Mouse (Mus musculus) intestine, embryonic 14.5 days (tissue): Measurements from ENCODE around the gene Pnmt. TPM values are rescaled to one million over a fixed set of nuclear protein-coding genes. Genes with fewer than 3 reads are reported as not detected.

Source experiments
- ATAC-seq: fragments of 200-750 bp; cut with Nextera tagmentation; replicated peaks from 2 replicates; pipeline ENCODE4 v1.8.0; 2017; ENCODE audit warnings: low read depth, moderate number of reproducible peaks, moderate TSS enrichment, moderate library complexity; ENCODE audit not compliant: low FRiP score, low TSS enrichment
- DNase-seq: peaks from one replicate; pipeline ENCODE4 v3.0.0-alpha.2; 2018; ENCODE audit warnings: low spot score
- H3K27ac ChIP-seq: fragments of 300-500 bp; sonication (generic); 2 replicates; pipeline ENCODE4 v1.5.1; 2014; ENCODE audit warnings: low read depth, mild to moderate bottlenecking, control low read depth
- H3K27me3 ChIP-seq: fragments of 300-500 bp; sonication (generic); replicated peaks from 2 replicates; pipeline ENCODE4 v1.6.1; 2014; ENCODE audit warnings: low read length, control low read depth; ENCODE audit not compliant: control insufficient read depth, insufficient read depth
- H3K36me3 ChIP-seq: fragments of 300-500 bp; sonication (generic); 2 replicates; pipeline ENCODE4 v1.6.1; 2014; ENCODE audit warnings: low read length, control low read depth; ENCODE audit not compliant: control insufficient read depth, insufficient read depth
- H3K4me1 ChIP-seq: fragments of 300-500 bp; sonication (generic); replicated peaks from 2 replicates; pipeline ENCODE4 v1.6.1; 2014; ENCODE audit warnings: low read length, control low read depth, mixed read lengths; ENCODE audit not compliant: control insufficient read depth, insufficient read depth
- H3K4me2 ChIP-seq: fragments of 300-500 bp; sonication (generic); 2 replicates; pipeline ENCODE4 v1.6.1; 2014; ENCODE audit warnings: low read length
- H3K4me3 ChIP-seq: fragments of 300-500 bp; sonication (generic); 2 replicates; pipeline ENCODE4 v1.5.1; 2014; ENCODE audit warnings: low read depth, low read length, control low read depth, mixed read lengths
- H3K9ac ChIP-seq: fragments of 300-500 bp; sonication (generic); 2 replicates; pipeline ENCODE4 v1.6.1; 2014; ENCODE audit warnings: mild to moderate bottlenecking, low read length
- H3K9me3 ChIP-seq: fragments of 300-500 bp; sonication (generic); 2 replicates; pipeline ENCODE4 v1.6.1; 2016; ENCODE audit warnings: low read length, control low read depth; ENCODE audit not compliant: control insufficient read depth
- WGBS: fragments of 180-500 bp; shearing (Covaris S2); extraction: QIAGEN DNeasy Blood & Tissue Kit; methylation state at CpG from one replicate; pipeline ENCODE4 v1.1.7; 2014; 5-methylcytosine and 5-hydroxymethylcytosine counted together
- polyA plus RNA-seq: library from polyadenylated mRNA; unstranded; fragments of >200 nt; fragmentation: Nextera tagmentation; extraction: Ambion mirVana; gene quantifications from 2 replicates; pipeline ENCODE4 v1.2.1, GENCODE M21; 2014

Pnmt gene
- polyA plus RNA-seq, 1 experiment from 2014 or later, result not detected

DNA sequence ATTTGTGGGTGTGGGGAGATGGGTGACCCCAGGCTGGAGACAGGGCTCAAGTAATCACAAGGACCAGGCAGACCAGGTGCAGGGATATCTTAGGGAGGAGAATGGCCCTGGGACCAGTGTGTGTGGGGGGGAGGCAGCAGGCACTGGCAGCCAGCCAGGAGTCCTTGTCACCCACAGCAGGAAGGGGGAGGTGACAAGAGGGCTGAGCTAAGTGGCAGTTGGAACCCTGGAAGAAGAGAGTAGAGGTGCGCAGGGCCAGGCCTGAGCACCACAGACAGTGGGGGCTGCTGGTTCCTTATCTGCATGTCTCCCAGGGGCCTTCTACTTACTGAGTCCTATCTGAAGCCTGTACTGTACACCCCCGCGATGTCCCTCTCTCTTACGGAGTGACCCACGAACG is 7.1 kb downstream of the Pnmt start:
- Histone ChIP-seq H3K9me3 (no peaks in the 10 kb centered on the region), H3K4me3 (no peak overlapping the region), H3K4me2 (no peak overlapping the region), H3K36me3 (peaks cover 5% of the 10 kb centered on the region; the same call in 1 of the 2 replicates), H3K27ac (no peak overlapping the region), H3K4me1 (peaks cover 17% of the 10 kb centered on the region; the same call in 1 of the 2 replicates), H3K27me3 (peaks cover 8% of the 10 kb centered on the region), H3K9ac (no peak overlapping the region)
- no peak for DNase-seq
- WGBS, result 64% methylated on average over 6 of the region's 6 CpGs
- 0 out of 2 replicates have a peak, but pooled peaks have one; percentile 5 for ATAC-seq

DNA sequence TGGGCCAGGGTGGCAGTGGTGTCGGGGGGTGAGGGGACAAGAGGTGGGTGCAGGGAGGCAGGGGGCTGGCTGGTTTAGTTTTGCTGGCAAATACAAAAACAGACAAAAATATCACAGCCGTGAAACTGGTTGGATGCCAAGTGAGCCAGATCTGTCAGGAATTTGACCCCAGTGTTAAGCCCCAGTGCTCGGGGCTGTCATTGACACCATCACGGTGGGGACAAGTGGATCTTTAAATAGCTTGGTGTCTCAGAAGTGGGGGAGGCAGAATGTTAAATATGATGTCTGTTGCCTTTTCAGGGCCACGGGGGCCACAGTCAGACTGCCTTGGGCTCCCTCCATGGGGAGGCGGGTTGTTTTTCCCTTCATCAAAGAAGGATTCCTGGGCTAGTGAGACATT is 8.1 kb downstream of the Pnmt start:
- 43% methylated on average over 6 of the region's 6 CpGs for WGBS
- Histone ChIP-seq H3K4me2 (no peak overlapping the region), H3K4me1 (peaks cover 17% of the 10 kb centered on the region; the same call in 1 of the 2 replicates), H3K9me3 (no peaks in the 10 kb centered on the region), H3K36me3 (peaks cover 5% of the 10 kb centered on the region; the same call in 1 of the 2 replicates), H3K9ac (no peak overlapping the region), H3K27me3 (0 out of 2 replicates have a peak, but pooled peaks cover 5% of the 10 kb centered on the region), H3K27ac (no peak overlapping the region), H3K4me3 (no peak overlapping the region)
- ATAC-seq (no peak), DNase-seq (no peak)

- no peak overlapping the region for H3K4me3 ChIP-seq
- peak; percentile 65 for DNase-seq
- no peak overlapping the region for H3K4me2 ChIP-seq
- WGBS, result 34% methylated on average over 4 of the region's 4 CpGs
- peak; percentile 48 for ATAC-seq
- H3K9ac ChIP-seq, result no peak overlapping the region
- no peaks in the 10 kb centered on the region for H3K9me3 ChIP-seq
- H3K27ac ChIP-seq, result peak overlapping the region; percentile 47; the same call in 1 of the 2 replicates
- peaks cover 24% of the 10 kb centered on the region for H3K4me1 ChIP-seq
- H3K36me3 ChIP-seq, result peaks cover 5% of the 10 kb centered on the region; the same call in 1 of the 2 replicates
- H3K27me3 ChIP-seq, result 0 out of 2 replicates have a peak, but pooled peaks cover 5% of the 10 kb centered on the region
These were observed 8.8 kb downstream of the Pnmt start for GRCm38 (mm10) chr11:98395041-98395440.

GRCm38 (mm10) chr11:98397946-98398345 is 11.7 kb downstream of the Pnmt start:
- H3K9me3 ChIP-seq, result no peaks in the 10 kb centered on the region
- DNase-seq (no peak), ATAC-seq (no peak)
- peaks cover 21% of the 10 kb centered on the region for H3K4me1 ChIP-seq
- no peak overlapping the region for H3K27ac ChIP-seq
- no peak overlapping the region for H3K9ac ChIP-seq
- H3K4me3 ChIP-seq, result no peak overlapping the region
- WGBS, result 89% methylated on average over 7 of the region's 7 CpGs
- no peaks in the 10 kb centered on the region for H3K27me3 ChIP-seq
- H3K36me3 ChIP-seq, result peaks cover 5% of the 10 kb centered on the region; the same call in 1 of the 2 replicates
- no peak overlapping the region for H3K4me2 ChIP-seq

DNA sequence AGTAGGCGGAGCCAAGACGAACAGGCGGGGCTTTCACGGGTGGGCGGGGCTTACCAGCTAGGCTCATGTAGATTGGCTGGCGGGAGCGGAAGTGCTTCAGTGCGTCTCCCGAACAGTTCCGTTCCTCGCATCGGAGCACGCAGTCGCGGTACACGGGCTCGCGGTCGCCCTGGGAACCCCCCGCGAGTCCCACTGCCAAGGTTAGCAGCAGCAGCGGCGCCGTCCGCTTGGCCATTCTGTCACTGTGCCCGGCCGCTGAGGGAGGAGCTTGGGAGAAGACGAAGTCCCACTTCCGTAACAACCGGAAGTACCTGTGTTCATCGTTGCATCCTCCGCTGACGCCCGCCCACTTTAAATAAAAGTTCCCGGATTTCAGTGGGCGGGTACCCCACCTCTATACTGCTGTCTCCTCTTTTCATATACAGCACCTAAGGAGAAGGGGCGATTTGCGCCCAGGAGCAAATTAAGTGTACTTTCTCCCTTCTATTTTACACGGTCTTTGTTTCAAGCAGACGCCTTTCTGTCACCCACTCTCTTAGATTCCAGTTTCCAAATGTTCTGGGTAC is 14.0 kb downstream of the Pnmt start, which contains the start of gene Pgap3:
Pgap3 (minus strand) TSS at position 330 of the 566 bp plus-strand sequence.
- H3K4me2 ChIP-seq, result peak within 1 kb of the TSS; percentile 84
- peak within 1 kb of the TSS; percentile 77 for H3K9ac ChIP-seq
- peak within 1 kb of the TSS; percentile 96 for H3K27ac ChIP-seq
- H3K27me3 ChIP-seq, result no peaks in the 10 kb centered on the region
- peak within 1 kb of the TSS; percentile 82 for H3K4me3 ChIP-seq
- WGBS, result 0% methylated on average over 40 of the region's 40 CpGs
- ATAC-seq (peak; percentile 87), DNase-seq (peak; percentile 96)
- peaks cover 5% of the 10 kb centered on the region; the same call in 1 of the 2 replicates for H3K36me3 ChIP-seq
- peaks cover 12% of the 10 kb centered on the region for H3K4me1 ChIP-seq
- no peaks in the 10 kb centered on the region for H3K9me3 ChIP-seq

GRCm38 (mm10) chr11:98400816-98401215 is 14.6 kb downstream of the Pnmt start:
- Histone ChIP-seq H3K4me3 (peak overlapping the region; percentile 82), H3K9me3 (no peaks in the 10 kb centered on the region), H3K4me1 (peaks cover 12% of the 10 kb centered on the region), H3K9ac (peak overlapping the region; percentile 77), H3K36me3 (peaks cover 5% of the 10 kb centered on the region; the same call in 1 of the 2 replicates), H3K27ac (peak overlapping the region; percentile 96), H3K4me2 (peak overlapping the region; percentile 84), H3K27me3 (no peaks in the 10 kb centered on the region)
- DNase-seq (peak; percentile 64), ATAC-seq (peak; percentile 65)
- WGBS, result 51% methylated on average over 3 of the region's 3 CpGs

- Histone ChIP-seq H3K4me1 (peaks cover 14% of the 10 kb centered on the region), H3K9me3 (no peaks in the 10 kb centered on the region), H3K4me3 (no peak overlapping the region), H3K4me2 (no peak overlapping the region), H3K36me3 (no peaks in the 10 kb centered on the region), H3K9ac (no peak overlapping the region), H3K27me3 (no peaks in the 10 kb centered on the region), H3K27ac (no peak overlapping the region)
- DNase-seq, result no peak
- no peak for ATAC-seq
- 76% methylated on average over 6 of the region's 6 CpGs for WGBS
These were observed 20.4 kb downstream of the Pnmt start for GRCm38 (mm10) chr11:98406621-98407020.

DNA sequence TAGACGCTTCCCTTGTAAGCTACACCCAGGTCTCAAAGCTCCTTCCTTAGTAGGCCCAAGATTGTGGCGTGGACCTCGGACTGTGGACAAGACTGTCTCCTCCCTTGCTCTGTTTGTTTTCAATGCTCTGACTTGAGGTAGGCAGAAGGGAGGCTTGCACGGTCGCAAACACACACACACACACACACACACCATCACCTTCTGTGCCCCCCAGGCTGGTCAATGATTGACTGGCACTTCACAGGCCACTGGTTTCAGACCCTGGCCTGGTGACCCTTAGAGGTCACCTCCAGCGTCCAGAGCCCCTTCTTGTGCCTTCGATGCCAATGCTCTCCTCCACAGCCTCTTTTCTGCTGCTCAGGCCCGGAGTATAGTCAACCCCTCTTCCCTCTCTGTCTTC is 22.6 kb downstream of the Pnmt start:
- Histone ChIP-seq H3K4me1 (peaks cover 24% of the 10 kb centered on the region), H3K27ac (peak overlapping the region; percentile 39), H3K9ac (peak overlapping the region; percentile 0; the same call in 1 of the 2 replicates), H3K36me3 (no peaks in the 10 kb centered on the region), H3K4me3 (0 out of 2 replicates have a peak overlapping the region, but pooled peaks have one; percentile 15), H3K27me3 (no peaks in the 10 kb centered on the region), H3K9me3 (no peaks in the 10 kb centered on the region), H3K4me2 (peak overlapping the region; percentile 42)
- no peak for DNase-seq
- WGBS, result 38% methylated on average over 8 of the region's 8 CpGs
- ATAC-seq, result no peak
